Mouse (Mus musculus): ENCODE measurements at regions not wholly inside any gene's neighbourhood (a gene's known extent, or its start where the extent isn't known, plus 50 kb on each side); places are given as distances from the start of the nearest gene placed in this dataset.

DNA sequence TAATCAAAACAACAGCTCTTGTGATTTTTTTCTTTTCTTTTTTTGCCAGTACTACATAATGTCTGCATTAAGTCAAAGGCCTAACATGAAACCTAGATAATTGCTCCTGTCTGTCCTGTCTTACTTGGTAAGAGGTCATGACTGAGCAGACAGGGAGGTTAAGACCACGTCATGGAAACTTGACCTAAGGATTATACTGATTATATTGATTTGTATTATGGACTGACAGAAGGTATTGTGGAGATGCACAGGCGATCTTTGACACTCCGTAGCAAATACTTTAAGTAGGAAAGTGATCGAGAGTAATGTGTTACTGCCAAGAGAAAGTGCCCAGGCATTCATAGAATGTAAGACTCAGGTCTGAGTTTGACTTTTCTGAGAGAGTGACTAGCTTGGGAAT lies 543.8 kb upstream of the Adgrl2 start:
- no peak overlapping the region for H3K9ac ChIP-seq (replicated peaks; ENCODE audit: low read depth)
- no peak overlapping the region for H3K27ac ChIP-seq (ENCODE audit: low read length)
- no peaks in the 10 kb centered on the region for H3K36me3 ChIP-seq (ENCODE audit: insufficient read depth, low read length)
- H3K4me1 ChIP-seq (ENCODE audit: insufficient read depth, low read depth, low read length) = no peaks in the 10 kb centered on the region
- H3K4me2 ChIP-seq (replicated peaks; ENCODE audit: low read depth, low read length) = no peak overlapping the region
- TF ChIP-seq CTCF (IDR thresholded peaks at IDR 0.05) (no peak), EP300 (IDR thresholded peaks at IDR 0.05) (no peak)
- H3K4me3 ChIP-seq (ENCODE audit: low read depth, low read length) = no peak overlapping the region
- no peaks in the 10 kb centered on the region for H3K27me3 ChIP-seq (replicated peaks; ENCODE audit: insufficient read depth, low read length)
- 49% methylated on average over 4 of the region's 4 CpGs for WGBS
- ATAC-seq = no peak
- no peaks in the 10 kb centered on the region for H3K9me3 ChIP-seq (ENCODE audit: low read length)
- DNase-seq (ENCODE audit: low spot score) = no peak

- no peak overlapping the region for H3K27ac ChIP-seq (ENCODE audit: low read length)
- no peaks in the 10 kb centered on the region for H3K4me1 ChIP-seq (ENCODE audit: insufficient read depth, low read depth, low read length)
- H3K36me3 ChIP-seq (ENCODE audit: insufficient read depth, low read length) = no peaks in the 10 kb centered on the region
- H3K9ac ChIP-seq (replicated peaks; ENCODE audit: low read depth) = no peak overlapping the region
- WGBS = 89% methylated on average over 13 of the region's 13 CpGs
- DNase-seq (ENCODE audit: low spot score) (no peak), ATAC-seq (no peak)
- H3K27me3 ChIP-seq (replicated peaks; ENCODE audit: insufficient read depth, low read length) = no peaks in the 10 kb centered on the region
- no peak overlapping the region for H3K4me2 ChIP-seq (replicated peaks; ENCODE audit: low read depth, low read length)
- TF ChIP-seq EP300 (IDR thresholded peaks at IDR 0.05) (no peak), CTCF (IDR thresholded peaks at IDR 0.05) (no peak)
- no peak overlapping the region for H3K4me3 ChIP-seq (ENCODE audit: low read depth, low read length)
- H3K9me3 ChIP-seq (ENCODE audit: low read length) = no peaks in the 10 kb centered on the region
Observed at GRCm38 (mm10) chr3:149530026-149530607, 539.8 kb upstream of the Adgrl2 start.

- Histone ChIP-seq H3K4me3 (ENCODE audit: low read depth, low read length) (no peak overlapping the region), H3K9me3 (ENCODE audit: low read length) (no peaks in the 10 kb centered on the region), H3K27me3 (replicated peaks; ENCODE audit: insufficient read depth, low read length) (no peaks in the 10 kb centered on the region), H3K36me3 (ENCODE audit: insufficient read depth, low read length) (no peaks in the 10 kb centered on the region), H3K4me2 (replicated peaks; ENCODE audit: low read depth, low read length) (no peak overlapping the region), H3K9ac (replicated peaks; ENCODE audit: low read depth) (no peak overlapping the region), H3K27ac (ENCODE audit: low read length) (no peak overlapping the region), H3K4me1 (ENCODE audit: insufficient read depth, low read depth, low read length) (no peaks in the 10 kb centered on the region)
- WGBS = 95% methylated on average over 3 of the region's 3 CpGs
- ATAC-seq (no peak), DNase-seq (ENCODE audit: low spot score) (no peak)
- no peak for TF ChIP-seq CTCF (IDR thresholded peaks at IDR 0.05)
- no peak for TF ChIP-seq EP300 (IDR thresholded peaks at IDR 0.05)
Observed at GRCm38 (mm10) chr3:149526509-149526908, 536.2 kb upstream of the Adgrl2 start.

- Histone ChIP-seq H3K36me3 (ENCODE audit: insufficient read depth, low read length) (no peaks in the 10 kb centered on the region), H3K9ac (replicated peaks; ENCODE audit: low read depth) (no peak overlapping the region), H3K9me3 (ENCODE audit: low read length) (no peaks in the 10 kb centered on the region), H3K4me1 (ENCODE audit: insufficient read depth, low read depth, low read length) (no peaks in the 10 kb centered on the region), H3K4me2 (replicated peaks; ENCODE audit: low read depth, low read length) (peak overlapping the region; percentile 46), H3K27ac (ENCODE audit: low read length) (no peak overlapping the region), H3K27me3 (replicated peaks; ENCODE audit: insufficient read depth, low read length) (0 out of 2 replicates have a peak, but pooled peaks cover 3% of the 10 kb centered on the region), H3K4me3 (ENCODE audit: low read depth, low read length) (peak overlapping the region; percentile 29)
- 20% methylated on average over 15 of the region's 15 CpGs for WGBS
- DNase-seq (ENCODE audit: low spot score) = no peak
- no peak for ATAC-seq
- TF ChIP-seq CTCF (IDR thresholded peaks at IDR 0.05) (no peak), EP300 (IDR thresholded peaks at IDR 0.05) (no peak)
Observed at GRCm38 (mm10) chr3:149519575-149519929, 529.2 kb upstream of the Adgrl2 start.

- Histone ChIP-seq H3K27ac (ENCODE audit: low read length) (no peak overlapping the region), H3K9me3 (ENCODE audit: low read length) (no peaks in the 10 kb centered on the region), H3K4me3 (ENCODE audit: low read depth, low read length) (peak overlapping the region; percentile 29), H3K27me3 (replicated peaks; ENCODE audit: insufficient read depth, low read length) (0 out of 2 replicates have a peak, but pooled peaks cover 3% of the 10 kb centered on the region), H3K9ac (replicated peaks; ENCODE audit: low read depth) (no peak overlapping the region), H3K4me2 (replicated peaks; ENCODE audit: low read depth, low read length) (peak overlapping the region; percentile 46), H3K4me1 (ENCODE audit: insufficient read depth, low read depth, low read length) (no peaks in the 10 kb centered on the region), H3K36me3 (ENCODE audit: insufficient read depth, low read length) (no peaks in the 10 kb centered on the region)
- 4% methylated on average over 27 of the region's 27 CpGs for WGBS
- TF ChIP-seq EP300 (IDR thresholded peaks at IDR 0.05) (no peak), CTCF (IDR thresholded peaks at IDR 0.05) (no peak)
- ATAC-seq = no peak
- DNase-seq (ENCODE audit: low spot score) = no peak
Observed at GRCm38 (mm10) chr3:149518928-149519574, 528.7 kb upstream of the Adgrl2 start.

GRCm38 (mm10) chr3:149517537-149517936 lies 527.2 kb upstream of the Adgrl2 start:
- ATAC-seq (no peak), DNase-seq (ENCODE audit: low spot score) (no peak)
- TF ChIP-seq CTCF (IDR thresholded peaks at IDR 0.05) (no peak), EP300 (IDR thresholded peaks at IDR 0.05) (no peak)
- H3K27ac ChIP-seq (ENCODE audit: low read length) = no peak overlapping the region
- 90% methylated on average over 11 of the region's 11 CpGs for WGBS
- no peaks in the 10 kb centered on the region for H3K9me3 ChIP-seq (ENCODE audit: low read length)
- no peak overlapping the region for H3K9ac ChIP-seq (replicated peaks; ENCODE audit: low read depth)
- H3K27me3 ChIP-seq (replicated peaks; ENCODE audit: insufficient read depth, low read length) = 0 out of 2 replicates have a peak, but pooled peaks cover 3% of the 10 kb centered on the region
- no peaks in the 10 kb centered on the region for H3K36me3 ChIP-seq (ENCODE audit: insufficient read depth, low read length)
- H3K4me3 ChIP-seq (ENCODE audit: low read depth, low read length) = no peak overlapping the region
- no peaks in the 10 kb centered on the region for H3K4me1 ChIP-seq (ENCODE audit: insufficient read depth, low read depth, low read length)
- no peak overlapping the region for H3K4me2 ChIP-seq (replicated peaks; ENCODE audit: low read depth, low read length)

All from lung, postnatal 0 days (tissue).